Mouse (Mus musculus): Measurements from ENCODE around the gene Cst7. TPM values are rescaled to one million over a fixed set of nuclear protein-coding genes. Genes with fewer than 3 reads are reported as not detected.

Gene Cst7
- total and polyA plus RNA-seq, 2 experiments from 2014 or later: 1.4 TPM; not detected in 1

DNA sequence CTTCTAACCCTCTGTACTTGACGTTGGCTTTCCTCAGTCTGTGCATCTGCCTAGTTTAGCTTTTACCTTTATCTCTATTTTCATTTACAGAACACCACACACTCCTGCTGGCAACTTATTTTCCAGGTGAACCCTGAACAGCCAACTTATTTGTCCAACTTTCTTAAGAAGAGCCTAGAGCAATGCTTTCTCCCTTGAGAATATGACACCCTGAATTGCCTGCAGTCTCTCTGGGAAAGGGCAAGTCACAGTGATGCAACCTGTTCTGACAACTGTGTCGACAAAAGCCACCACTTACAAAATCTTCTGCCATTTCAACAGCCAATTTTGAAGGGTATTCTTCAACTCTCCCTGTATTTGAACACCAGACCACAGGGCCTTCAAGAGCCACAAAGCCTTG is 34.6 kb downstream of the Cst7 start:
- Histone ChIP-seq H3K27ac (no peak overlapping the region), H3K36me3 (ENCODE audit: insufficient read depth, low read length) (no peaks in the 10 kb centered on the region), H3K9ac (replicated peaks; ENCODE audit: low read length) (no peak overlapping the region), H3K27me3 (ENCODE audit: insufficient read depth, low read length) (no peaks in the 10 kb centered on the region), H3K4me3 (ENCODE audit: low read length) (no peak overlapping the region), H3K9me3 (ENCODE audit: low read length) (no peaks in the 10 kb centered on the region), H3K4me2 (ENCODE audit: low read depth, low read length) (no peak overlapping the region), H3K4me1 (ENCODE audit: insufficient read depth, low read length) (peaks cover 7% of the 10 kb centered on the region; the same call in 1 of the 2 replicates)
- TF ChIP-seq CTCF (IDR thresholded peaks at IDR 0.05; ENCODE audit: low read depth): no peak
- WGBS: 83% methylated on average over 2 of the region's 2 CpGs
- ATAC-seq (no peak), DNase-seq (ENCODE audit: low spot score) (no peak)

DNA sequence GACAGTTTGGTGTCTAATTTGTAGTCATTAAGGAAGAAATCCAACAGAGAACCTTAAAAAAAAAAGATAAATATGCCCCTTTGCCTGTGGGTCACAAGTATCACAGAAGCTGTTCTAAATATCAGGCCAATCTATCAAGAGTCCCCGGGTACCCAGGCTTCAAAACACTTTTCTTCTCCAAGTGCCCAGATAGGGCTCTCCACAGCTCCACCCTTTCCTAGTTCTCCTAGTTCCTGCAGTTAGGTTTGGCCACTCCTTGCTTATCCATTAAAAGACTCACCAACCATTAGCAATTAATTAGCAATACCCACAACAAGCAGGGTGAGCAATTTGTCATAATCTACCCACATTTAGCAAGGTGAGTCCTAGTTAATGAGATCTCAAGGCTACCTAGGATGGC is 36.9 kb downstream of the Cst7 start:
- no peaks in the 10 kb centered on the region for H3K27me3 ChIP-seq (ENCODE audit: insufficient read depth, low read length)
- no peaks in the 10 kb centered on the region for H3K9me3 ChIP-seq (ENCODE audit: low read length)
- peak overlapping the region; percentile 94 for H3K4me3 ChIP-seq (ENCODE audit: low read length)
- ATAC-seq (no peak), DNase-seq (ENCODE audit: low spot score) (no peak)
- H3K36me3 ChIP-seq (ENCODE audit: insufficient read depth, low read length): no peaks in the 10 kb centered on the region
- H3K9ac ChIP-seq (replicated peaks; ENCODE audit: low read length): peak overlapping the region; percentile 84; the same call in 1 of the 2 replicates
- WGBS: 69% methylated on average over 1 of the region's 1 CpGs
- no peak overlapping the region for H3K27ac ChIP-seq
- H3K4me2 ChIP-seq (ENCODE audit: low read depth, low read length): peak overlapping the region; percentile 86
- TF ChIP-seq CTCF (IDR thresholded peaks at IDR 0.05; ENCODE audit: low read depth): no peak
- H3K4me1 ChIP-seq (ENCODE audit: insufficient read depth, low read length): peaks cover 7% of the 10 kb centered on the region; the same call in 1 of the 2 replicates

DNA sequence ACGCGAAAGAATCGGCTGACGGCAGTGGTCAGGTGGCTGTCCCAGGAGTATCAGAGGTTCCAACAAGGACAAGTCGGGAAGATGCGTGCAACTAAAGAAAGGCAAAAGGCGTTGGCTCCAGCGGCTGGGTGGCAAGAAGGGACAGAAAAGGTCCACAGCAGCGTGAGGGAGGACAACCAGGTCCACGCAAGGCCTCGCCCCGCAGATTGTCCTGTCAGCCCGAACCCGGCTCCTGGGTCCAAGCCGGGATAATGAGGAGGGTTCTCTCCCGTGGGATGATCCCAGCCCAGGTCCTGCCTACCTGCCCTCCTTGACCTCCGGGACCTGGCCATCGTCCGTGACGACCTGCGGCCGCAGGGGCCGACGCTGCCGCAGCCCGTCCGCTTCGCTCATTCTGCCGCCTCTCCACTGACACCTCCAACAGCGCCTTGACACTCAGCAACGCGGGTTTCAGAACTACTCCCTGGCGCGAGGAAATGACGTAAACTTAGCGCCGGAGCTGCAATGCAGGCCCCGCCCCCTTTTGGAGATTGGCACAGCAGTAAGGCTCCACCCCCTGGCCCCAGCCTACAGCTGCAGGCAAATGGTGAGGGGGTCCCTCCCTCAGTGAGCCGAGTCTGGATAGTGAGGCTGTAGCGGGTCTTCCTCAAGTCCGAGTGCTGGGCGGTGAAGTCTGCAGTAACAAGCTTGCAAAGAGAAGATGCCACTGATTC is 38.0 kb downstream of the Cst7 start, which contains the start of gene Apmap:
Apmap (minus strand) TSS at position 481 of the 713 bp plus-strand sequence.
- Histone ChIP-seq H3K27me3 (ENCODE audit: insufficient read depth, low read length) (no peaks in the 10 kb centered on the region), H3K9me3 (ENCODE audit: low read length) (no peaks in the 10 kb centered on the region), H3K4me2 (ENCODE audit: low read depth, low read length) (peak within 1 kb of the TSS; percentile 86), H3K27ac (peak within 1 kb of the TSS; percentile 56; the same call in 1 of the 2 replicates), H3K9ac (replicated peaks; ENCODE audit: low read length) (peak within 1 kb of the TSS; percentile 84), H3K36me3 (ENCODE audit: insufficient read depth, low read length) (no peaks in the 10 kb centered on the region), H3K4me3 (ENCODE audit: low read length) (peak within 1 kb of the TSS; percentile 94), H3K4me1 (ENCODE audit: insufficient read depth, low read length) (peaks cover 7% of the 10 kb centered on the region; the same call in 1 of the 2 replicates)
- TF ChIP-seq CTCF (IDR thresholded peaks at IDR 0.05; ENCODE audit: low read depth): peak; percentile 50
- DNase-seq (ENCODE audit: low spot score) (peak; percentile 99), ATAC-seq (peak; percentile 97)
- under 1% methylated on average over 42 of the region's 42 CpGs for WGBS

DNA sequence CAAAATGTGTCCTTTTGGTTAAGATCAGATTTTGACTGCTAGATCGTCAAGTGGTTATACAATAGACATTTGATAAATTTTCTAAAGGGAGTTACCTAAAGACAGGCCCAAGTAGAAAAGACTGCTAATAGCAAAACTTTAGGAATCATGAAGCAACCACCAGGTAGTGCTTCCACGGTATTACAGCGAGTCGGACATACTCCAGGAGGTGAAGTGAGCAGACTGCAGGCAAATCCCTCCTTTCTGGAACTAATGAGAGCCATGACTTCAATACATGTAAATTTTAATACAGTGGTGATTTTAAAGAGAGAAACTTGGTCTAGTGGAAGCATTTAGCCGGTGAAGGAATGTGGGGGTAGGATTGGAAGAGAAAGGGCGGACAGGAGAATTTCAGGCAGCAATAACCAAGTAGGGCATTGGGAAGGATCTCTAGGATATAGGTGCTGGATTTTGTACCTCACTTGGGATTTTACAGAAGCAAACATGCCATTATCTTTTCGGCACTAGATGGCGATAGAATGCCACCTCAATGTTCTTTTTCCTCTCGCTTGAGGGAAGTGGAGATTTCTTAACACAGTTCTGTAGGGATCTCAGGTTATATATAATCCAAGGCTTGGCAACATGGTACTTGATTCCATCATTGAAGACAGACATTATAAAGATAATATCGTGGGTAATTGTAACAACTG is 38.8 kb downstream of the Cst7 start:
- H3K4me3 ChIP-seq (ENCODE audit: low read length): peak overlapping the region; percentile 94
- peak; percentile 90 for TF ChIP-seq CTCF (IDR thresholded peaks at IDR 0.05; ENCODE audit: low read depth)
- H3K4me2 ChIP-seq (ENCODE audit: low read depth, low read length): peak overlapping the region; percentile 86
- H3K27me3 ChIP-seq (ENCODE audit: insufficient read depth, low read length): no peaks in the 10 kb centered on the region
- H3K9me3 ChIP-seq (ENCODE audit: low read length): no peaks in the 10 kb centered on the region
- peak; percentile 89 for DNase-seq (ENCODE audit: low spot score)
- H3K9ac ChIP-seq (replicated peaks; ENCODE audit: low read length): peak overlapping the region; percentile 84
- H3K4me1 ChIP-seq (ENCODE audit: insufficient read depth, low read length): peaks cover 7% of the 10 kb centered on the region; the same call in 1 of the 2 replicates
- ATAC-seq: peak; percentile 46
- peak overlapping the region; percentile 56; the same call in 1 of the 2 replicates for H3K27ac ChIP-seq
- no peaks in the 10 kb centered on the region for H3K36me3 ChIP-seq (ENCODE audit: insufficient read depth, low read length)
- 2% methylated on average over 10 of the region's 10 CpGs for WGBS

DNA sequence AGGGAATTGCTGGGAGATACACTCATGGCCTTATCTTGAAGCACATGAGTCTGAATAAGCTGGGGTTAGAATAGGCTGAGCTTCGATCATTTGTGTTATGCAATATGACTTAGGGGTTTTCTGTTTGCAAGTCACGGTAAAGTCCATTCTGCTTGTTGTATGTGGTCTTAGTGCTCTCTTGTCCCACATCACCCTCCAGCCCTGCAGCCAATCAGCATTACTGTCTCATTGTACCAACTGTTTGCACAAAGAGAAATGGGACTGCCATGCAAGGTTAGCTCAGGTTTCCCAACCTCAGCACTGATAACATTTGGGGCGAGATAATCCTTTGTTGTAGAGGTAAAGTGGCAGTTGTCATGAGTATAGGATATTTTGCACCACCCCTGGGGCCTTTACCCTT is 39.9 kb downstream of the Cst7 start:
- DNase-seq (ENCODE audit: low spot score): no peak
- Histone ChIP-seq H3K9ac (replicated peaks; ENCODE audit: low read length) (no peak overlapping the region), H3K27me3 (ENCODE audit: insufficient read depth, low read length) (no peaks in the 10 kb centered on the region), H3K9me3 (ENCODE audit: low read length) (no peaks in the 10 kb centered on the region), H3K36me3 (ENCODE audit: insufficient read depth, low read length) (no peaks in the 10 kb centered on the region), H3K4me3 (ENCODE audit: low read length) (no peak overlapping the region), H3K4me2 (ENCODE audit: low read depth, low read length) (no peak overlapping the region), H3K27ac (no peak overlapping the region), H3K4me1 (ENCODE audit: insufficient read depth, low read length) (peaks cover 7% of the 10 kb centered on the region; the same call in 1 of the 2 replicates)
- no peak for TF ChIP-seq CTCF (IDR thresholded peaks at IDR 0.05; ENCODE audit: low read depth)
- WGBS: 81% methylated on average over 3 of the region's 3 CpGs
- ATAC-seq: no peak

DNA sequence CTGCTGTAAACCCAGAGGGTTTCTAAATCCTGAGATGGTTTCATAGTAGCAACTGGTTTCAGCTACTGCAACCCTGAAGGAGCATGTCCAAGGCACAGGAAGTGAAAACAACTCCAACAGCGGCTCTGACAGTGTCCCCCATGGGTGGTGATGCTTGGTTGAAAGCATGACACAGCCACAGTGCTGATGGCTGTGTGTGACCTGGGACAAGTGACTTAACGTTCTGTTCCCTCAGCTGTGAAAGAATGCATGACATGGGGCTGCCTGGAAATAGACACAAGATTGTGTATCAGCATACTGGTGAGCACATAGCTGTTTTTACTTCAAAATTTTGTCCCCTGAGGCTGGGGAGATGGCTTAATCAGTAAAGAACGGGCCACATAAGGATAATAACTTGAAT is 51.5 kb downstream of the Cst7 start:
- no peak overlapping the region for H3K27ac ChIP-seq
- no peak overlapping the region for H3K9ac ChIP-seq (replicated peaks; ENCODE audit: low read length)
- no peak overlapping the region for H3K4me2 ChIP-seq (ENCODE audit: low read depth, low read length)
- H3K4me1 ChIP-seq (ENCODE audit: insufficient read depth, low read length): no peaks in the 10 kb centered on the region
- no peak overlapping the region for H3K4me3 ChIP-seq (ENCODE audit: low read length)
- DNase-seq (ENCODE audit: low spot score) (no peak), ATAC-seq (no peak)
- no peaks in the 10 kb centered on the region for H3K9me3 ChIP-seq (ENCODE audit: low read length)
- H3K36me3 ChIP-seq (ENCODE audit: insufficient read depth, low read length): no peaks in the 10 kb centered on the region; the same call in 1 of the 2 replicates
- WGBS: 73% methylated on average over 3 of the region's 3 CpGs
- H3K27me3 ChIP-seq (ENCODE audit: insufficient read depth, low read length): no peaks in the 10 kb centered on the region
- TF ChIP-seq CTCF (IDR thresholded peaks at IDR 0.05; ENCODE audit: low read depth): no peak

All from hindbrain, postnatal 0 days (tissue).